Mouse (Mus musculus): ENCODE results near the gene Gtpbp10.

- TF ChIP-seq POLR2A (IDR thresholded peaks at IDR 0.05; ENCODE audit: low read depth, low read length) = no peak
- TF ChIP-seq CTCF (IDR thresholded peaks at IDR 0.05; ENCODE audit: borderline replicate concordance, insufficient read depth, low read length) = no peak
Measured at GRCm38 (mm10) chr5:5562435-5562834, 3.1 kb upstream of the Gtpbp10 start.
